Mouse (Mus musculus) forebrain, embryonic 11.5 days (tissue): ENCODE results near the gene Tspyl3. TPM values are rescaled to one million over a fixed set of nuclear protein-coding genes. Genes with fewer than 3 reads are reported as not detected.
A peak's percentile ranks its signal among the peaks of the same experiment; 100 is the strongest.

Experiments
- ATAC-seq: fragments of 200-750 bp; cut with Nextera tagmentation; replicated peaks from 2 replicates; pipeline ENCODE4 v1.8.0; 2017; ENCODE audit warnings: moderate TSS enrichment; ENCODE audit not compliant: low FRiP score
- DNase-seq: peaks from one replicate; pipeline ENCODE4 v3.0.0-alpha.2; 2017; ENCODE audit warnings: low spot score
- H3K27ac ChIP-seq: fragments of 300-500 bp; sonication (generic); 2 replicates; pipeline ENCODE4 v1.5.1; 2014; ENCODE audit warnings: low read depth, low read length
- H3K27me3 ChIP-seq: fragments of 300-500 bp; sonication (generic); 2 replicates; pipeline ENCODE4 v1.6.1; 2014; ENCODE audit warnings: mild to moderate bottlenecking, low read length, mixed read lengths; ENCODE audit not compliant: control insufficient read depth, insufficient read depth
- H3K36me3 ChIP-seq: fragments of 300-500 bp; sonication (generic); 2 replicates; pipeline ENCODE4 v1.6.1; 2014; ENCODE audit warnings: mild to moderate bottlenecking, low read length, moderate library complexity, mixed read lengths; ENCODE audit not compliant: control insufficient read depth, insufficient read depth
- H3K4me1 ChIP-seq: fragments of 300-500 bp; sonication (generic); replicated peaks from 2 replicates; pipeline ENCODE4 v1.6.1; 2014; ENCODE audit warnings: low read length, mixed read lengths; ENCODE audit not compliant: control insufficient read depth, insufficient read depth
- H3K4me2 ChIP-seq: fragments of 300-500 bp; sonication (generic); 2 replicates; pipeline ENCODE4 v1.6.1; 2014; ENCODE audit warnings: low read depth, mild to moderate bottlenecking, low read length, moderate library complexity, mixed read lengths; ENCODE audit not compliant: severe bottlenecking
- H3K4me3 ChIP-seq: fragments of 300-500 bp; sonication (generic); 2 replicates; pipeline ENCODE4 v1.5.1; 2014; ENCODE audit warnings: low read depth, low read length
- H3K9ac ChIP-seq: fragments of 300-500 bp; sonication (generic); 2 replicates; pipeline ENCODE4 v1.6.1; 2014; ENCODE audit warnings: low read length
- H3K9me3 ChIP-seq: fragments of 300-500 bp; sonication (generic); 2 replicates; pipeline ENCODE4 v1.6.1; 2016; ENCODE audit warnings: low read length, mixed read lengths; ENCODE audit not compliant: control insufficient read depth
- WGBS: fragments of 180-500 bp; shearing (Covaris S2); extraction: QIAGEN DNeasy Blood & Tissue Kit; methylation state at CpG from one replicate; pipeline ENCODE4 v1.1.7; 2014; 5-methylcytosine and 5-hydroxymethylcytosine counted together
- polyA plus RNA-seq: library from polyadenylated mRNA; unstranded; fragments of >200 nt; fragmentation: Nextera tagmentation; extraction: Ambion mirVana; gene quantifications from 2 replicates; pipeline ENCODE4 v1.2.1, GENCODE M21; 2014

Gene Tspyl3
- polyA plus RNA-seq, 1 experiment from 2014 or later, result 4.8 TPM

DNA sequence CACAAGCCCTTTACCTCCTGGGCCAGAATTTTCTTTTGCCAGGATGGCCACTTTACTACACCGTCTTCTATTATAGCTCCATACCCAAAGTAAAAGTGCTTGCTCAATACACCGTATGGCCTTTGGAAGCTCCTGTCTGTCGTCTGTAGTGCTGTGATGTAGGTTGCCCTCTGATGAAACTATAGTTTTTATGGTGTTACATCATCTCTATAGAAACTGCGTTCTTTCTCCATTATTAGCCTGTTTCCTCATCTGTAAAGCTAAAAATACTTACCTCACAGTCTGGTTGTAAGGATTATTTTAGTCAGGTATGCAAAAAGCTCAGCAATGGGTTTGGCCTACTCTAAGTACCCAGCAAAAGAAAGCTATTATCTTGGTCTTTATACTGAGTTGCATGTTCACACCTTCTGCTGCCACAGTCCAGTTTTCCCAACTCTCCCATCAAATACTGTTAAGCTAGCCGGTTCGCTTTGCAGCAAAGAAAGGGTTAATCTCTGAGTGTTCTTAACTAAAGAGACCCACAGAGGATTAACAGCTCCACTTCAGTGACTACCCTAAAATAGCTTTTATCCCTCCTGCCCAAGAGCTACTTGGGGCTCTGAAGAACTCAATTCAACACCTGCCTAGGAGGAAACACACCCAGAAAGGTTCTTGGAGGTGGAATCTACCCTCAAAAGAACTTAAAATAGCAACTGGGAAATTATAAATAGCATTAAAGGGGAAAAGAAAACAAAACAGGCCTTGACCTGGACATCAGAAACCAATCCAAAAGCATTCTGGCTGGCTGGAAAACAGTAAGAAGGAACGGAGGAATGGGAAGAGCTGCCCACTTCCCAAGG, 14.0 kb upstream of the Tspyl3 start:
- Histone ChIP-seq H3K36me3 (no peaks in the 10 kb centered on the region; the same call in 1 of the 2 replicates), H3K9me3 (no peaks in the 10 kb centered on the region), H3K4me1 (peaks cover 6% of the 10 kb centered on the region; the same call in 1 of the 2 replicates), H3K4me2 (peak overlapping the region; percentile 87), H3K27ac (peak overlapping the region; percentile 81; the same call in 1 of the 2 replicates), H3K9ac (peak overlapping the region; percentile 99), H3K27me3 (no peaks in the 10 kb centered on the region), H3K4me3 (peak overlapping the region; percentile 99)
- peak; percentile 45 for DNase-seq
- ATAC-seq, result no peak
- WGBS, result 47% methylated on average over 7 of the region's 7 CpGs

DNA sequence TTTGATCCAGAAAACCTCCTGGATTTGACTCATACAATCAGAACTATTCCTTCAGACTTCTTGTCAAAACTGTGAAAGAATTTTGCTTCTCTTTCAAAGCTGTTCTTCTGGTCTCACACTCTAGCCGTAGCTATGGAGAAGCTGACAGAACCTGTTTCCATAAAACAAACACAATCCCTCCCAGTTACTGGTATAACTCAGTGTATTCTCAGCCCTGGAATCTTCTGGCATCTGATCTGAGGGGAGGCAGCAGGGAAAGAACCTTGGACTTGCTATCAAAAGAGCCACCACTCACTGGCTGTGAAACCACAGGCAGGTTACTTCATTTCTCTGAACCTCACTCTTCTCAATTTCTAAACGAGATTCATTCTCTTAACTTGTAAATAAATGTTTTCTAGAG, 13.2 kb upstream of the Tspyl3 start:
- Histone ChIP-seq H3K9me3 (no peaks in the 10 kb centered on the region), H3K27me3 (no peaks in the 10 kb centered on the region), H3K4me3 (no peak overlapping the region), H3K4me2 (no peak overlapping the region), H3K4me1 (peaks cover 6% of the 10 kb centered on the region; the same call in 1 of the 2 replicates), H3K36me3 (peaks cover 4% of the 10 kb centered on the region; the same call in 1 of the 2 replicates), H3K9ac (no peak overlapping the region), H3K27ac (no peak overlapping the region)
- 69% methylated on average over 2 of the region's 2 CpGs for WGBS
- DNase-seq (peak; percentile 3), ATAC-seq (no peak)

DNA sequence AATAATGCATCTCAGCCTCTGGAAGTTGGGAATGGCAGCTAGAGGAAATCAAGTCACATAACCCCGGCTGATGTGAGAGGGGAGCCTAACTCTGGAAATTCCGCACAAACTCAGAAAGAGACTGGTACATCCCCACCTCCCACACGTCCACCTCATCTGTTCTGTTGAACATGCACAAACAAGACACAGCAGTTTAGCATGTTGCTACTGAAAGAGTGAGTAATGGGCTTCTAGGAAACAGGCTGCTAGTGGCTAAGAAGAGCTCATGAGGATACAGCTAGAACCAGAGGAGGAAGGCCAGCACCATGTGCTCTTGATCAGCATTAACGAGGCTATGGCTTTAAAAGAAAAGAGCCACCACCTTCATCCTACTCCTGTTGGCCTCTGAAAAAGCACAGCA, 12.7 kb upstream of the Tspyl3 start:
- H3K27ac ChIP-seq, result no peak overlapping the region
- no peaks in the 10 kb centered on the region for H3K27me3 ChIP-seq
- WGBS, result 74% methylated on average over 4 of the region's 4 CpGs
- peaks cover 6% of the 10 kb centered on the region; the same call in 1 of the 2 replicates for H3K4me1 ChIP-seq
- H3K9me3 ChIP-seq, result no peaks in the 10 kb centered on the region
- ATAC-seq (no peak), DNase-seq (peak; percentile 11)
- no peak overlapping the region for H3K4me2 ChIP-seq
- H3K9ac ChIP-seq, result peak overlapping the region; percentile 4; the same call in 1 of the 2 replicates
- H3K36me3 ChIP-seq, result peaks cover 4% of the 10 kb centered on the region; the same call in 1 of the 2 replicates
- H3K4me3 ChIP-seq, result no peak overlapping the region

DNA sequence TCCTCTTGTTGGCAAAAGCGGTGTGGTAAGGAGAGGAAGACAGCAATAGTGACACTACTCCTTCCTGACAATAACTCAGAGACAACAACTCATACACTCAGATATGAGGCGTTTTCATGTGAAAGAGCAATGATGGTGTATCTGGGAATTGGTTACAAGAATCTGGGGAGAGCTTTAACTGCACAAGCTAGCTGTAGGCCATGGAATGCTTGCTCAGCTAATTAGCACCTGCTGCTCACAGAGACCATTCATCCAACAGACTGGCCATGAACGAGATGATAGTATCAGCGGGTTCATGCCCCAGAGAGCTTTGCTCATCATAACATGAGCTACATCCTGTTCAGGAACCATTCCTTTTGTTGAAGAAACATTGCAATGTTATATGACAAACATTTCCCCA, 12.0 kb upstream of the Tspyl3 start:
- no peak overlapping the region; the same call in 1 of the 2 replicates for H3K9ac ChIP-seq
- WGBS, result 80% methylated on average over 4 of the region's 4 CpGs

DNA sequence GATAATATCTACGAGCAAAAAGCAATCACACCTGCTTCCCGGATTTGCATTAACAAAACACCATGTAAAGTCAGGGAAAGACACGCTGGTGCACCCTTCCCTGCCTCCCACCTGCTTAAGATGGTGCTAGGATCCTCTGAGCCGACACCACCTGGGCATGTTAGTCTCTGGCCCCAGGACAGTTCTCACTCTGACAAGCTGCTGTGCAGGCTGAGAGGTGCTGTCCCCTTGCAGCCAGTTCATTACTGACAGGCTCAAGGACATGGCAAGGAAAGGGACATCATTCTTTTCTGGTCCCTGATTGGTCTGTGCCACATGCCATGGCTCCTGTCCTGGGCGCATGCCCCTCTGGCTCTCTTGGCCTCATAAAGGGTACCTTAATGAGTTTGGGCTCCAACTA, 3.3 kb upstream of the Tspyl3 start:
- no peak for ATAC-seq
- 84% methylated on average over 5 of the region's 5 CpGs for WGBS
- no peaks in the 10 kb centered on the region for H3K27me3 ChIP-seq
- H3K27ac ChIP-seq, result no peak overlapping the region
- H3K9ac ChIP-seq, result no peak overlapping the region
- no peaks in the 10 kb centered on the region for H3K9me3 ChIP-seq
- no peaks in the 10 kb centered on the region; the same call in 1 of the 2 replicates for H3K4me1 ChIP-seq
- no peak for DNase-seq
- H3K4me3 ChIP-seq, result no peak overlapping the region
- H3K36me3 ChIP-seq, result peaks cover 19% of the 10 kb centered on the region
- H3K4me2 ChIP-seq, result no peak overlapping the region

More for the DNA sequence above, 12.0 kb upstream of the Tspyl3 start:
- Histone ChIP-seq H3K4me1 (peaks cover 5% of the 10 kb centered on the region; the same call in 1 of the 2 replicates), H3K27ac (no peak overlapping the region), H3K4me2 (no peak overlapping the region), H3K4me3 (no peak overlapping the region), H3K27me3 (no peaks in the 10 kb centered on the region), H3K9me3 (no peaks in the 10 kb centered on the region), H3K36me3 (peaks cover 6% of the 10 kb centered on the region; the same call in 1 of the 2 replicates)
- peak; percentile 5 for DNase-seq
- no peak for ATAC-seq

DNA sequence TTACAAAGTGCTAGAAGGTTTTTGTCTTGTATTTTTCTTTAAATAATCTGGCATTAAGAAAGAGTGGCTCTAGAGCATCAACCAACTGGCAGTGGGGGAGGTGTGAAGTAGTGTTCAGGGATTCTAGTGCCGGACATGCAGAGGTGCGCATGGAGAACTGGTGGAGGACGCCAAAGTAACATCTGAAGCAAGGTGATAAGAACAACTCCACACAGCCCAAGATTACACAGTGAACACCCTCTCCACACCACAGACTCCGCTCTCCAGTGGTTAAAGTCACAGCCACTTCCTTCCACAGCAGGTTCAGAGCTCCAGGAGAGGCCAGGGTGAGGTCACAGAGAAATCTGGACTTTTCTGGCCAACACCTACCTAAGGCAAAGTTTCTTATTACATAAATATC, 2.7 kb upstream of the Tspyl3 start:
- Histone ChIP-seq H3K4me2 (no peak overlapping the region), H3K27ac (no peak overlapping the region), H3K9me3 (no peaks in the 10 kb centered on the region), H3K27me3 (no peaks in the 10 kb centered on the region), H3K36me3 (peaks cover 18% of the 10 kb centered on the region), H3K9ac (no peak overlapping the region), H3K4me1 (no peaks in the 10 kb centered on the region; the same call in 1 of the 2 replicates), H3K4me3 (no peak overlapping the region)
- WGBS, result 93% methylated on average over 4 of the region's 4 CpGs
- ATAC-seq, result no peak
- DNase-seq, result no peak

DNA sequence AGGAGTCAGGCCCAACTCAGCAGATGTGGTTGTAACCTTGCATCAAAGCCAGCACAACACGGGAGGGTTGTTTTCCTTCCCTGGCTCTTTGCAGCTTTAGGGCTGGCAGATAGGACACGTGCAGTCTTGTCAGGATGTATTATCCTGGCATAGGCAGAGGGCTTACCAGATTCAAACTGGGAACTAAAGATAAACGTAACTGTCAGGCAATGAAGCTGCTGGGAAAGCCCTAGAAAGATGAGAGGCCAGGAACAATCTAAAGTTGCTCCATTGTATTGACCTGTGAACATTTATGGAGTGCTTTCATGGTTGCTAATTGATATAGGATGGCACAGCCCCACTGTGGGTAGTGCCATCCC, 333 bp upstream of the Tspyl3 start:
- H3K27ac ChIP-seq, result no peak overlapping the region
- no peak for ATAC-seq
- H3K9me3 ChIP-seq, result no peaks in the 10 kb centered on the region
- H3K4me2 ChIP-seq, result peak overlapping the region; percentile 56; the same call in 1 of the 2 replicates
- no peaks in the 10 kb centered on the region; the same call in 1 of the 2 replicates for H3K4me1 ChIP-seq
- H3K9ac ChIP-seq, result no peak overlapping the region
- 10% methylated on average over 3 of the region's 3 CpGs for WGBS
- peak overlapping the region; percentile 31; the same call in 1 of the 2 replicates for H3K4me3 ChIP-seq
- peaks cover 2% of the 10 kb centered on the region for H3K36me3 ChIP-seq
- H3K27me3 ChIP-seq, result no peaks in the 10 kb centered on the region
- no peak for DNase-seq

DNA sequence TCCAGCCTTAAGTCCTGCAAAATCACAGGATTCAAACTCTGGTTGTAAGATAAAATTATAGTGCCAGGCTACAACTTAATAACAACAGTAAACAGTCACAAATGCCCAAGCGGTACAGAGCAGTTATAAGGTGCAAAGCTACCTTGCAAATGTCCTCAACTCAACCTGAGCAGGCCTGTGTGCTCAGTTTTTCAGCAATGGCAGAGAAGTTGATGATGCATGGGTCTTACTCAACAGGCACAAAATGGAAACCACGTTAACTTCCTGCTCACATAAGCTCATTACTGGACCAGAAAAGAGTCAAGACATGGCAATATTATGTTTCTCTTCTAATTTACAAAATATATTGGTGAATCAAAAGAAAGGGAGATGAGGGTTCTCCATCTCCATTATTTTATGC, 2.7 kb downstream of the Tspyl3 start:
- H3K4me3 ChIP-seq, result no peak overlapping the region
- no peaks in the 10 kb centered on the region for H3K27me3 ChIP-seq
- no peak overlapping the region for H3K9ac ChIP-seq
- ATAC-seq (no peak), DNase-seq (no peak)
- WGBS, result 97% methylated on average over 2 of the region's 2 CpGs
- H3K27ac ChIP-seq, result no peak overlapping the region
- H3K4me1 ChIP-seq, result no peaks in the 10 kb centered on the region; the same call in 1 of the 2 replicates
- no peaks in the 10 kb centered on the region for H3K9me3 ChIP-seq
- H3K4me2 ChIP-seq, result no peak overlapping the region
- no peaks in the 10 kb centered on the region for H3K36me3 ChIP-seq
